Mouse (Mus musculus): Measurements from ENCODE around the gene Lamb3. TPM values are rescaled to one million over a fixed set of nuclear protein-coding genes. Genes with fewer than 3 reads are reported as not detected.

The Lamb3 gene
- polyA plus RNA-seq, 1 experiment from 2014 or later: 0.28 TPM

GRCm38 (mm10) chr1:193299995-193300394 lies 92.5 kb downstream of the Lamb3 start:
- WGBS: 50% methylated on average over 1 of the region's 1 CpGs
- Histone ChIP-seq H3K4me1 (replicated peaks; ENCODE audit: control insufficient read depth, insufficient read depth, low read length) (no peaks in the 10 kb centered on the region), H3K36me3 (ENCODE audit: control insufficient read depth, insufficient read depth, low read length) (no peaks in the 10 kb centered on the region), H3K4me2 (ENCODE audit: low read depth, low read length, severe bottlenecking) (no peak overlapping the region), H3K9ac (ENCODE audit: low read length) (no peak overlapping the region), H3K9me3 (ENCODE audit: control insufficient read depth, low read length) (no peaks in the 10 kb centered on the region), H3K4me3 (ENCODE audit: low read depth, low read length) (no peak overlapping the region), H3K27me3 (ENCODE audit: control insufficient read depth, insufficient read depth, low read length) (no peaks in the 10 kb centered on the region), H3K27ac (ENCODE audit: low read depth, low read length) (no peak overlapping the region)
- peak; percentile 30 for DNase-seq (ENCODE audit: low spot score)
- no peak for ATAC-seq (replicated peaks; ENCODE audit: low FRiP score)

GRCm38 (mm10) chr1:193301216-193302092 lies 94.0 kb downstream of the Lamb3 start:
- no peak overlapping the region for H3K9ac ChIP-seq (ENCODE audit: low read length)
- H3K27me3 ChIP-seq (ENCODE audit: control insufficient read depth, insufficient read depth, low read length): no peaks in the 10 kb centered on the region
- H3K27ac ChIP-seq (ENCODE audit: low read depth, low read length): no peak overlapping the region
- DNase-seq (ENCODE audit: low spot score): peak; percentile 45
- H3K4me3 ChIP-seq (ENCODE audit: low read depth, low read length): no peak overlapping the region
- H3K4me1 ChIP-seq (replicated peaks; ENCODE audit: control insufficient read depth, insufficient read depth, low read length): no peaks in the 10 kb centered on the region
- ATAC-seq (replicated peaks; ENCODE audit: low FRiP score): no peak
- H3K9me3 ChIP-seq (ENCODE audit: control insufficient read depth, low read length): no peaks in the 10 kb centered on the region
- no peak overlapping the region for H3K4me2 ChIP-seq (ENCODE audit: low read depth, low read length, severe bottlenecking)
- 66% methylated on average over 6 of the region's 6 CpGs for whole genome bisulfite sequencing
- H3K36me3 ChIP-seq (ENCODE audit: control insufficient read depth, insufficient read depth, low read length): no peaks in the 10 kb centered on the region

GRCm38 (mm10) chr1:193302093-193302405 lies 94.5 kb downstream of the Lamb3 start:
- 71% methylated on average over 8 of the region's 8 CpGs for WGBS
- no peak overlapping the region for H3K4me2 ChIP-seq (ENCODE audit: low read depth, low read length, severe bottlenecking)

GRCm38 (mm10) chr1:193303096-193303495 lies 95.6 kb downstream of the Lamb3 start:
- no peaks in the 10 kb centered on the region for H3K36me3 ChIP-seq (ENCODE audit: control insufficient read depth, insufficient read depth, low read length)
- no peak overlapping the region for H3K4me2 ChIP-seq (ENCODE audit: low read depth, low read length, severe bottlenecking)
- no peak overlapping the region for H3K9ac ChIP-seq (ENCODE audit: low read length)
- H3K4me1 ChIP-seq (replicated peaks; ENCODE audit: control insufficient read depth, insufficient read depth, low read length): no peaks in the 10 kb centered on the region
- 85% methylated on average over 2 of the region's 2 CpGs for WGBS
- ATAC-seq (replicated peaks; ENCODE audit: low FRiP score) (no peak), DNase-seq (ENCODE audit: low spot score) (peak; percentile 33)
- H3K4me3 ChIP-seq (ENCODE audit: low read depth, low read length): no peak overlapping the region
- no peaks in the 10 kb centered on the region for H3K27me3 ChIP-seq (ENCODE audit: control insufficient read depth, insufficient read depth, low read length)
- H3K27ac ChIP-seq (ENCODE audit: low read depth, low read length): no peak overlapping the region
- H3K9me3 ChIP-seq (ENCODE audit: control insufficient read depth, low read length): no peaks in the 10 kb centered on the region

More at GRCm38 (mm10) chr1:193302093-193302405, 94.5 kb downstream of the Lamb3 start:
- H3K4me1 ChIP-seq (replicated peaks; ENCODE audit: control insufficient read depth, insufficient read depth, low read length): no peaks in the 10 kb centered on the region
- H3K4me3 ChIP-seq (ENCODE audit: low read depth, low read length): no peak overlapping the region
- H3K9me3 ChIP-seq (ENCODE audit: control insufficient read depth, low read length): no peaks in the 10 kb centered on the region
- H3K27me3 ChIP-seq (ENCODE audit: control insufficient read depth, insufficient read depth, low read length): no peaks in the 10 kb centered on the region
- H3K9ac ChIP-seq (ENCODE audit: low read length): no peak overlapping the region
- H3K36me3 ChIP-seq (ENCODE audit: control insufficient read depth, insufficient read depth, low read length): no peaks in the 10 kb centered on the region
- DNase-seq (ENCODE audit: low spot score) (no peak), ATAC-seq (replicated peaks; ENCODE audit: low FRiP score) (no peak)
- no peak overlapping the region for H3K27ac ChIP-seq (ENCODE audit: low read depth, low read length)

GRCm38 (mm10) chr1:193305386-193305785 lies 97.9 kb downstream of the Lamb3 start:
- WGBS: 41% methylated on average over 7 of the region's 7 CpGs
- Histone ChIP-seq H3K4me2 (ENCODE audit: low read depth, low read length, severe bottlenecking) (no peak overlapping the region), H3K36me3 (ENCODE audit: control insufficient read depth, insufficient read depth, low read length) (no peaks in the 10 kb centered on the region), H3K9me3 (ENCODE audit: control insufficient read depth, low read length) (no peaks in the 10 kb centered on the region), H3K9ac (ENCODE audit: low read length) (no peak overlapping the region), H3K4me1 (replicated peaks; ENCODE audit: control insufficient read depth, insufficient read depth, low read length) (no peaks in the 10 kb centered on the region), H3K4me3 (ENCODE audit: low read depth, low read length) (no peak overlapping the region), H3K27ac (ENCODE audit: low read depth, low read length) (no peak overlapping the region), H3K27me3 (ENCODE audit: control insufficient read depth, insufficient read depth, low read length) (no peaks in the 10 kb centered on the region)
- ATAC-seq (replicated peaks; ENCODE audit: low FRiP score) (peak; percentile 79), DNase-seq (ENCODE audit: low spot score) (peak; percentile 50)

- no peaks in the 10 kb centered on the region for H3K36me3 ChIP-seq (ENCODE audit: control insufficient read depth, insufficient read depth, low read length)
- no peaks in the 10 kb centered on the region for H3K27me3 ChIP-seq (ENCODE audit: control insufficient read depth, insufficient read depth, low read length)
- 88% methylated on average over 2 of the region's 2 CpGs for WGBS
- no peak overlapping the region for H3K27ac ChIP-seq (ENCODE audit: low read depth, low read length)
- no peak overlapping the region for H3K4me2 ChIP-seq (ENCODE audit: low read depth, low read length, severe bottlenecking)
- H3K9ac ChIP-seq (ENCODE audit: low read length): no peak overlapping the region
- DNase-seq (ENCODE audit: low spot score): no peak
- no peaks in the 10 kb centered on the region for H3K9me3 ChIP-seq (ENCODE audit: control insufficient read depth, low read length)
- no peak overlapping the region for H3K4me3 ChIP-seq (ENCODE audit: low read depth, low read length)
- no peak for ATAC-seq (replicated peaks; ENCODE audit: low FRiP score)
- no peaks in the 10 kb centered on the region for H3K4me1 ChIP-seq (replicated peaks; ENCODE audit: control insufficient read depth, insufficient read depth, low read length)
Measured at GRCm38 (mm10) chr1:193306832-193307231, 99.3 kb downstream of the Lamb3 start.

- DNase-seq (ENCODE audit: low spot score) (no peak), ATAC-seq (replicated peaks; ENCODE audit: low FRiP score) (no peak)
- no peaks in the 10 kb centered on the region for H3K9me3 ChIP-seq (ENCODE audit: control insufficient read depth, low read length)
- H3K27me3 ChIP-seq (ENCODE audit: control insufficient read depth, insufficient read depth, low read length): no peaks in the 10 kb centered on the region
- 79% methylated on average over 1 of the region's 1 CpGs for WGBS
- H3K4me1 ChIP-seq (replicated peaks; ENCODE audit: control insufficient read depth, insufficient read depth, low read length): no peaks in the 10 kb centered on the region
- H3K36me3 ChIP-seq (ENCODE audit: control insufficient read depth, insufficient read depth, low read length): no peaks in the 10 kb centered on the region
- no peak overlapping the region for H3K27ac ChIP-seq (ENCODE audit: low read depth, low read length)
- H3K4me3 ChIP-seq (ENCODE audit: low read depth, low read length): no peak overlapping the region
- H3K9ac ChIP-seq (ENCODE audit: low read length): no peak overlapping the region
- H3K4me2 ChIP-seq (ENCODE audit: low read depth, low read length, severe bottlenecking): no peak overlapping the region
Measured at GRCm38 (mm10) chr1:193309785-193310518, 102.5 kb downstream of the Lamb3 start.

- WGBS: 85% methylated on average over 3 of the region's 3 CpGs
- no peak for DNase-seq (ENCODE audit: low spot score)
- H3K9ac ChIP-seq (ENCODE audit: low read length): no peak overlapping the region
- no peaks in the 10 kb centered on the region for H3K27me3 ChIP-seq (ENCODE audit: control insufficient read depth, insufficient read depth, low read length)
- no peak for ATAC-seq (replicated peaks; ENCODE audit: low FRiP score)
- H3K36me3 ChIP-seq (ENCODE audit: control insufficient read depth, insufficient read depth, low read length): no peaks in the 10 kb centered on the region
- H3K4me2 ChIP-seq (ENCODE audit: low read depth, low read length, severe bottlenecking): no peak overlapping the region
- H3K27ac ChIP-seq (ENCODE audit: low read depth, low read length): no peak overlapping the region
- no peak overlapping the region for H3K4me3 ChIP-seq (ENCODE audit: low read depth, low read length)
- no peaks in the 10 kb centered on the region for H3K4me1 ChIP-seq (replicated peaks; ENCODE audit: control insufficient read depth, insufficient read depth, low read length)
- no peaks in the 10 kb centered on the region for H3K9me3 ChIP-seq (ENCODE audit: control insufficient read depth, low read length)
Measured at GRCm38 (mm10) chr1:193310519-193311085, 103.1 kb downstream of the Lamb3 start.
